Mouse (Mus musculus): ENCODE measurements around the gene Olfr572. TPM values are rescaled to one million over a fixed set of nuclear protein-coding genes. Genes with fewer than 3 reads are reported as not detected.

The Olfr572 gene
- not detected in 2 replicates for polyA plus RNA-seq (2016; fragmentation: Nextera tagmentation; extraction: Ambion mirVana)

GRCm38 (mm10) chr7:102924109-102924508 is at the start of gene Olfr572:
Gene Olfr572, plus strand, starts transcription at chr7:102924409.
- no peak for DNase-seq (ENCODE audit: low spot score)
- 69% methylated on average over 1 of the region's 1 CpGs for WGBS
- no peaks in the 10 kb centered on the region for H3K36me3 ChIP-seq

GRCm38 (mm10) chr7:102876822-102877221 is 47.4 kb upstream of the Olfr572 start, which contains the start of gene Olfr568:
Gene Olfr568, plus strand, starts transcription at chr7:102877122.
- H3K4me3 ChIP-seq, result no peak within 1 kb of the TSS
- H3K9me3 ChIP-seq, result no peaks in the 10 kb centered on the region

More at GRCm38 (mm10) chr7:102924109-102924508, at the start of gene Olfr572:
- Histone ChIP-seq H3K4me3 (no peak within 1 kb of the TSS), H3K9me3 (no peaks in the 10 kb centered on the region), H3K27ac (no peak within 1 kb of the TSS), H3K27me3 (ENCODE audit: insufficient read depth, poor library complexity, severe bottlenecking) (no peaks in the 10 kb centered on the region), H3K4me1 (replicated peaks) (no peaks in the 10 kb centered on the region)

GRCm38 (mm10) chr7:102890782-102891181 is 33.4 kb upstream of the Olfr572 start, which contains the start of gene Olfr569:
Gene Olfr569, minus strand, starts transcription at chr7:102890882.
- Histone ChIP-seq H3K4me3 (no peak within 1 kb of the TSS), H3K4me1 (replicated peaks) (no peaks in the 10 kb centered on the region), H3K27me3 (ENCODE audit: insufficient read depth, poor library complexity, severe bottlenecking) (no peaks in the 10 kb centered on the region), H3K36me3 (no peaks in the 10 kb centered on the region), H3K9me3 (no peaks in the 10 kb centered on the region), H3K27ac (no peak within 1 kb of the TSS)
- DNase-seq (ENCODE audit: low spot score), result no peak
- 70% methylated on average over 3 of the region's 3 CpGs for WGBS

More at GRCm38 (mm10) chr7:102876822-102877221, 47.4 kb upstream of the Olfr572 start, which contains the start of gene Olfr568:
- DNase-seq (ENCODE audit: low spot score), result no peak
- no peaks in the 10 kb centered on the region for H3K4me1 ChIP-seq (replicated peaks)
- no peak within 1 kb of the TSS for H3K27ac ChIP-seq
- no peaks in the 10 kb centered on the region for H3K27me3 ChIP-seq (ENCODE audit: insufficient read depth, poor library complexity, severe bottlenecking)
- H3K36me3 ChIP-seq, result no peaks in the 10 kb centered on the region

GRCm38 (mm10) chr7:102915261-102915660 is 8.9 kb upstream of the Olfr572 start:
- H3K36me3 ChIP-seq, result no peaks in the 10 kb centered on the region
- no peak for DNase-seq (ENCODE audit: low spot score)
- no peaks in the 10 kb centered on the region for H3K27me3 ChIP-seq (ENCODE audit: insufficient read depth, poor library complexity, severe bottlenecking)
- H3K27ac ChIP-seq, result no peak overlapping the region
- no peak overlapping the region for H3K4me3 ChIP-seq
- H3K9me3 ChIP-seq, result no peaks in the 10 kb centered on the region
- WGBS, result 65% methylated on average over 1 of the region's 1 CpGs
- no peaks in the 10 kb centered on the region for H3K4me1 ChIP-seq (replicated peaks)

- Histone ChIP-seq H3K9me3 (no peaks in the 10 kb centered on the region), H3K4me3 (no peak overlapping the region), H3K36me3 (no peaks in the 10 kb centered on the region), H3K4me1 (replicated peaks) (no peaks in the 10 kb centered on the region), H3K27me3 (ENCODE audit: insufficient read depth, poor library complexity, severe bottlenecking) (no peaks in the 10 kb centered on the region), H3K27ac (no peak overlapping the region)
- no peak for DNase-seq (ENCODE audit: low spot score)
- 79% methylated on average over 5 of the region's 5 CpGs for WGBS
Observed at GRCm38 (mm10) chr7:102916405-102916804, 7.8 kb upstream of the Olfr572 start.

GRCm38 (mm10) chr7:102917032-102917875 is 7.0 kb upstream of the Olfr572 start, which contains the start of gene Olfr571:
Gene Olfr571, minus strand, starts transcription at chr7:102917536.
- Histone ChIP-seq H3K27ac (no peak within 1 kb of the TSS), H3K36me3 (no peaks in the 10 kb centered on the region), H3K4me1 (replicated peaks) (no peaks in the 10 kb centered on the region), H3K4me3 (no peak within 1 kb of the TSS), H3K27me3 (ENCODE audit: insufficient read depth, poor library complexity, severe bottlenecking) (no peaks in the 10 kb centered on the region), H3K9me3 (no peaks in the 10 kb centered on the region)
- WGBS, result 62% methylated on average over 4 of the region's 4 CpGs
- no peak for DNase-seq (ENCODE audit: low spot score)

- 18% methylated on average over 1 of the region's 1 CpGs for WGBS
- no peak for DNase-seq (ENCODE audit: low spot score)
- Histone ChIP-seq H3K36me3 (no peaks in the 10 kb centered on the region), H3K4me3 (no peak overlapping the region), H3K27ac (no peak overlapping the region), H3K4me1 (replicated peaks) (no peaks in the 10 kb centered on the region), H3K27me3 (ENCODE audit: insufficient read depth, poor library complexity, severe bottlenecking) (no peaks in the 10 kb centered on the region), H3K9me3 (no peaks in the 10 kb centered on the region)
Observed at GRCm38 (mm10) chr7:102919632-102920031, 4.6 kb upstream of the Olfr572 start.

GRCm38 (mm10) chr7:102927105-102927504 is 2.9 kb downstream of the Olfr572 start:
- WGBS, result 76% methylated on average over 3 of the region's 3 CpGs
- no peak for DNase-seq (ENCODE audit: low spot score)
- Histone ChIP-seq H3K27ac (no peak overlapping the region), H3K36me3 (no peaks in the 10 kb centered on the region), H3K4me1 (replicated peaks) (no peaks in the 10 kb centered on the region), H3K4me3 (no peak overlapping the region), H3K27me3 (ENCODE audit: insufficient read depth, poor library complexity, severe bottlenecking) (no peaks in the 10 kb centered on the region), H3K9me3 (no peaks in the 10 kb centered on the region)

- H3K9me3 ChIP-seq, result no peaks in the 10 kb centered on the region
- no peaks in the 10 kb centered on the region for H3K36me3 ChIP-seq
- no peak for DNase-seq (ENCODE audit: low spot score)
- WGBS, result 90% methylated on average over 2 of the region's 2 CpGs
- H3K27me3 ChIP-seq (ENCODE audit: insufficient read depth, poor library complexity, severe bottlenecking), result no peaks in the 10 kb centered on the region
- no peak within 1 kb of the TSS for H3K4me3 ChIP-seq
- H3K4me1 ChIP-seq (replicated peaks), result no peaks in the 10 kb centered on the region
- H3K27ac ChIP-seq, result no peak within 1 kb of the TSS
Observed at GRCm38 (mm10) chr7:102942475-102942874, 18.3 kb downstream of the Olfr572 start, which contains the start of gene Olfr573-ps1. Gene Olfr573-ps1, minus strand, starts transcription at chr7:102942575.

GRCm38 (mm10) chr7:102943417-102943816 is 19.2 kb downstream of the Olfr572 start:
- Histone ChIP-seq H3K4me3 (no peak overlapping the region), H3K27ac (no peak overlapping the region), H3K36me3 (no peaks in the 10 kb centered on the region), H3K27me3 (ENCODE audit: insufficient read depth, poor library complexity, severe bottlenecking) (no peaks in the 10 kb centered on the region), H3K4me1 (replicated peaks) (no peaks in the 10 kb centered on the region), H3K9me3 (no peaks in the 10 kb centered on the region)
- WGBS, result 93% methylated on average over 1 of the region's 1 CpGs
- DNase-seq (ENCODE audit: low spot score), result no peak

GRCm38 (mm10) chr7:102948167-102948566 is 24.0 kb downstream of the Olfr572 start, which contains the start of gene Olfr574:
Gene Olfr574, plus strand, starts transcription at chr7:102948467.
- no peak for DNase-seq (ENCODE audit: low spot score)

GRCm38 (mm10) chr7:102950732-102951131 is 26.5 kb downstream of the Olfr572 start:
- H3K4me1 ChIP-seq (replicated peaks), result no peaks in the 10 kb centered on the region
- H3K27ac ChIP-seq, result no peak overlapping the region
- H3K9me3 ChIP-seq, result no peaks in the 10 kb centered on the region
- no peak for DNase-seq (ENCODE audit: low spot score)
- no peaks in the 10 kb centered on the region for H3K36me3 ChIP-seq
- WGBS, result 90% methylated on average over 1 of the region's 1 CpGs
- no peaks in the 10 kb centered on the region for H3K27me3 ChIP-seq (ENCODE audit: insufficient read depth, poor library complexity, severe bottlenecking)
- no peak overlapping the region for H3K4me3 ChIP-seq

More at GRCm38 (mm10) chr7:102948167-102948566, 24.0 kb downstream of the Olfr572 start, which contains the start of gene Olfr574:
- no peaks in the 10 kb centered on the region for H3K36me3 ChIP-seq
- WGBS, result 88% methylated on average over 1 of the region's 1 CpGs
- H3K9me3 ChIP-seq, result no peaks in the 10 kb centered on the region
- no peaks in the 10 kb centered on the region for H3K27me3 ChIP-seq (ENCODE audit: insufficient read depth, poor library complexity, severe bottlenecking)
- H3K4me1 ChIP-seq (replicated peaks), result no peaks in the 10 kb centered on the region
- no peak within 1 kb of the TSS for H3K4me3 ChIP-seq
- H3K27ac ChIP-seq, result no peak within 1 kb of the TSS

- DNase-seq (ENCODE audit: low spot score), result no peak
Observed at GRCm38 (mm10) chr7:102958137-102958536, 33.9 kb downstream of the Olfr572 start.

More at GRCm38 (mm10) chr7:102958137-102958536, 33.9 kb downstream of the Olfr572 start:
- WGBS, result 84% methylated on average over 3 of the region's 3 CpGs
- H3K4me1 ChIP-seq (replicated peaks), result no peaks in the 10 kb centered on the region
- H3K27ac ChIP-seq, result no peak overlapping the region
- no peaks in the 10 kb centered on the region for H3K9me3 ChIP-seq
- no peaks in the 10 kb centered on the region for H3K36me3 ChIP-seq
- no peaks in the 10 kb centered on the region for H3K27me3 ChIP-seq (ENCODE audit: insufficient read depth, poor library complexity, severe bottlenecking)
- H3K4me3 ChIP-seq, result no peak overlapping the region
